Mouse (Mus musculus) MN1 (cell line): ENCODE results near the gene Thtpa.

Source experiments
- DNase-seq: peaks from one replicate; pipeline ENCODE4 v3.0.0-alpha.2; 2016; ENCODE audit warnings: low spot score

Gene Thtpa

DNA sequence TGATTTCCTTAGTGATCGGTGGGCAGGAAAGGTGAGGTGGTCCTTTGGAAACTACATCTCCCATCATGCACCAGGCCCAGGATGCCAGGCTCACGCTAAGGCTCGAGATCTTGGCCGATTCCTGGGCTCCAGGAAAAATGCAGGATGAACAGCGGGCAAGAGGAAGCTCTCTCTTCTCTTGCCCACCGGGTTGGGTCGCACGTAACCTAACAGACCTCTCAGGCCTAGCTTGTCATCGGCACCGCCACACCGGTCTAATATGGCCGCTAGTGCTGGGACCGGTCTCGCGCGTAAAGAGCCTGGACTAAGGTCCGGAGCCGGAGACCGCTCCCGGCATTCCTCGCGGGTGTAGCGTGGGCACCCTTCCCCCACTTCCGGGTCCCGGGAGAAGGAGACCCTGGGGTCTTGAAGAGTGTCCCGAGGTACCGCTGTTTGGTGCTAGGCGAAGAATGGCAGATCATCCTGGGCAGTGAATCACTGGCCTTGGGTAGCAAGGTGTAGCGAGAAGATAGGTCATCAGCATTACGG is at the start of gene Thtpa:
Gene Thtpa (plus strand): TSS at position 81 of the 528 bp plus-strand sequence.
- DNase-seq = peak; percentile 79

DNA sequence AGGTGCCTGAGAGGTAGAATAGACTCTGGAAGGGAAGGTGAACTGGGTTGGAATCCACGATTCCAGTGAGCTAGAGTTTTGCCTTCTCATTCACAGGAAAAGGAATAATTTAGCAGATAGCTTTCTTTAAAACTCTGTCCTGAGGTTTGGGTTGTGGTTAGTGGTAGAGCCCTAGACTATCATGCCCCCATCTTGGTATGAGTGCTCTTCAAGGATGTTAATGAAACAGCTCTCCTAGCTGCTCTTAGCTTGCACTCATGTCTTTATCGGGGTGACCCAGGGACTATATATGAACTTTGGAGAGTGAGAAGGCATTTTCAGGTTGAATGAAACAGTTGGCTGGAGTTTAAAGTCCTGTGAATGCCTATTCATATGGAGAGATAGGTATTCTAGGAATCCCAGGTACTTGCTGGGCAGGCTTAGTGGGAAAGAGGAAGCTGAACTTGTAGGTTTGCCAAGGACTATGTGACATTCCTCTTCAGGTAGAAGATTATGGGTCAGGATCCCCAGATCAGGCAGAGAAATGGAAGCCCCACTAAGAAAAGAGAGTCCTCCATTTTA is 46.5 kb upstream of the Thtpa start:
- DNase-seq = no peak

GRCm38 (mm10) chr14:55052496-55052895 is 42.1 kb upstream of the Thtpa start:
- DNase-seq = peak; percentile 83

DNA sequence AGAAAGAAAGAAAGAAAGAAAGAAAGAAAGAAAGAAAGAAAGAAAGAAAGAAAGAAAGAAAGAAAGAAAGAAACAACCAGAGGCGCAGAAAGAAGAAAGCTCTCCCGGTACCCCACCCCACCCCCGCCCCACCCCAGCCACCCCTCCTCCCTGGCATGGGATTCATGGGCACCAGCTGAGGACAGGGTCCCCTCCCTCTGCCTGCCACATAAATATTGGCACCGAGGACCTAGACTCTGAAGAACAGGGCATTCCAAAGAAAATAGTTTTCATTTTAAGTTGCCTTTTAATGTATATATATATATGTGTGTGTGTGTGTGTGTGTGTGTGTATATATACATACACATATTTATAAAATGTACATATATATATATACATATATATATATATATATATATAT is 41.5 kb upstream of the Thtpa start:
- no peak for DNase-seq

- DNase-seq = peak; percentile 84
These were observed 40.8 kb upstream of the Thtpa start for GRCm38 (mm10) chr14:55053708-55054190.

DNA sequence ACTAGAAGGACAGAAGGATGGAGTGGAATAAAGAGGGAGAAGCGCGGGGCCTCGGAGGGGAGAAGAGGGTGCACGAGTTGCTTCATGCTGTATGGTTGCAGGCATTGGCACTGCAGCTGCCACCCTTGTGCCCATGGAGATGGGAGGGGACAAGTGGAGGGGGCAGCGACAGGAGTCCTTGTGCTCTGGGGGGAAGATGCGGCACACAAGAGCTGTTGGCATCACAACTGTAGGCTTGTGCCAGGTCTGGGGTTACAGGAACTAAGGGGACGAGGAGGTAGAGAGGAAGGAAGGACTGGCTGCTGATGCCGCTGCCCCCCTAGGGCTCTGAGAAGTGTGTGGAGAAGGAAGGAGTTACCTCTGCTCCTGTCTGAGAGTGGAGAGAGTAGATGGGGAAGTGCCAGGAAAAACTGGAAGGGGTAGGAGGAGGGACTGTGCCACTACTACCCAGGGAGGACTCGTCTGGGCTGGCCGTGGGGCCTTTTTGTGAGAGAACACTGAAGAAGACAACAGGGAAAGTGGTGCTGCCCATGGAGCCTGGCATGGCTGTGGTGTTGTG is 40.3 kb upstream of the Thtpa start:
- peak; percentile 34 for DNase-seq

DNA sequence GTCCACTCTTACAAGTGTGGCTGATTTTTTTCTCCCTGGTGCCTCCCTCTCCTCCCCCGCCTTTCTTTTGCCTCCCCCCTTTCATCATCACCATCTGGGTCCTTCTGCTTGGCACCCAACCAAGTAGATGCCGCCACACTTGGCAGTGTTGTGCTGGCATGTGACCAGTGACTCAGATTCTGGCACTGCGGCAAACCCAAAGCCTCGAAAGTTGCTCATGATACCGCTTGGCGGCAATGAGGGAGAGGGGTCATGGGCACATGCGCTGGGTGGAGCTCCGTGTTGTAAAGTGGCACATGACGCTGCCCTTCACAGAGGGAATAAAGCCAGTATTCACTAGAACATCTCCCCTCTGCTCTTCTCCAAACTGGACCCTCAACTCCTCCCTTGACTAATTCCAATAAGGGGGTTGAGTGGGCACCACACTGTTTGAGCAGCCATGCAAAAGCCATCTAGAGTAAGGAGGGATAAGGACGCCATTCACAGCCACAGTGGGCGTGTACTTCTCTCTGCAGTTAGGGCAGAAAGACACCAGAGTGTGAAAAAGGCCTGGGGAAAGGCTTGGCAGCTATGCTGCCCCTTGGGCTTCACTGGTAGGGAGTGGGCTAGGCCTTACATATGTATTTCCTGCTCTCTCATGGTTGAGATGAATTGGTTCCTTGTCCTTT is 39.3 kb upstream of the Thtpa start:
- DNase-seq = peak; percentile 95

DNA sequence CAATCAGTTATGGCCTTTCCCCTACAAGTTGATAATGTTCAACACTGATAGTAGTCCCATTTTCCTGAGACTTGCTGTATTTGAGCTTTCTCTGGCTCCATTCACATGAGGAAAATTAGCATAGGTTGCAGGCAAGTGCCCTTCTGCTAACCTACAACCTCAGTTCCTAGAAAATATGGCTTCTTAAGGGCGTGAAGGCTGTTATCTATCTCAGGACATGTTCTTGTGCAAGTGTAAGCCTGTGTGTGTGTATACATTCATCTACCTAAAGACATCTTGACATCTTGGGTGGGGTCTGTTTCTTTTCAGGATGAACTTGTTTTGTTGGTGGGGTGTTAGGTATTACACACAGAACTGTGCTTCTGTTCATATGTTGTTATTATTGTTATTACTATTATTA is 35.6 kb upstream of the Thtpa start:
- DNase-seq = no peak

DNA sequence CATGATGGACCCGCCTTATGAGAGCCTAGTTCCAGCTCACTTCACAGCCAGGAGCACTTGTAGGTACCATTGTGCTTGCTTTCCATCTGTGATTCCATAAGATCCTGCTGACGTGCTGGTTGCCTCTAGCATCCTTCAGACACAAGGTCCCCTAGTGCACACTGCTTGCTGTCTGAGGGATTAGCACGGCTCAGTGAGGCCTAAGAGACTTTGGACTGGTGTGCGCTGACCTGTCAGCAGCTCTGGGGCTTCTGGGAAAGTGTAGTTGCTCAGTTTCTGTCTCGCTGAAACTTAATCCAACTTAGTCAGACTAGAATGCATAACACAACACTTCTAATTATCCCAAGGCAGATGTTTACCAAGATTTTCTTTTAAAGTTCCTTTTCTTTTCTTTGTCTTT is 34.7 kb upstream of the Thtpa start:
- DNase-seq = no peak

- DNase-seq = no peak
These were observed 32.7 kb upstream of the Thtpa start for GRCm38 (mm10) chr14:55061845-55062244.

DNA sequence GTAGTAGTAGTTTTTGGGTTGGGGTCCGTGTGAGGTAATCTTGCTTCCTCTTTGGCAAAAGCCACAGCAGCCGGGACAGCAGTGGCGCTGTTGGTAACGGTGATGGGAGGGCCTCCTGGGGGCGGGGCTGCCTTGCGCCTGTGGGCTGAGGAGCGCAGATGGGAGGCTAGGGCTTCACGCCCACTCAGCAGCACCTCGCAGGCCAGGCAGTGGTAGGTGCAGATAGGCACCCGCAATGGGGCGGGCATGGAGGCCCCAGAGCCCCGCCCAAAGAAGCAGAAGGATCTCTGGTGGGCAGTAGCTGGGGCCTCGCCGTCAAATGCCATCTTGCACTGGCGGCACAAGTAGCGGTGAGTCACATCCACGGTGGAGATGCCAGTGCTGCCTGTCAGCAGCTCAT is 32.0 kb upstream of the Thtpa start:
- DNase-seq = peak; percentile 62

- no peak for DNase-seq
These were observed 31.5 kb upstream of the Thtpa start for GRCm38 (mm10) chr14:55063117-55063516.

DNA sequence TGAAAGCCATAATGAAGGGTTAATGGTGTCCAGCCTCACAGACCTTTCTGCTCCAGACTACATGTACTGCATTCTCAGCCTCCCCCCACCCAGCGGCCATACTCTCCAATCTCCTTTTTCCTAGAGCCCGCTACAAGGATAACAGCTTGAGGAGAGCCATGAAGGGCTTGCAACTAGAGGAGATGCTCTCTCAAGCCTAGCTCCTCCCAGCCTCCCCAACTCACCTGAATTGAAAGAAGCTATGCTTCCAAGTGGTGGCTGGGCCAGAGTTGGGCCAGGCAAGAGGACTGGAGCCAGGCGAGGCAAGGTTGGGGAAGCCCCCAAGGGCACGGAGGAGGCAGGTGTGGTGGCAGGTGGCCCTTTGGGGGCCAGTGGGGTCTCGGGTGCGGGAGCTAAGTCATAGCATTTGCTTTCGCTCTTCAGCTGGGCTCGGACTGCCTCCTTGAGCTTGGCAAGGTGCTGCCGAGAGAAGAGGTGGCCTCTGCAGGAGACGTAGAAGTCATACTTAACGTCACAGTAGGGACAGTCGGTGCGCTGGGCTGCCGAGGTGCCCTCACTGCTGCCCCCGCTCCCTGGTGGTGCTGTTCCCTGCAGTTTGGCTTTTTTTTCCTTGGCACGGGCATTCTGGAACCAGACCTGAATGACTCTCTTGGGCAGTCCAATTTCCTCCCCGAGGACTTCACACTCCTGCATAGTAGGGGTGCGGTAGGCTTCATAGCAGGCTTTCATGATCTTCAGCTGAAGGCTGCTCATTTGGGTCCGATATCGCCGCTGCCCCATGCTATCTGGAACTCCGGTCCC is 30.8 kb upstream of the Thtpa start:
- no peak for DNase-seq

DNA sequence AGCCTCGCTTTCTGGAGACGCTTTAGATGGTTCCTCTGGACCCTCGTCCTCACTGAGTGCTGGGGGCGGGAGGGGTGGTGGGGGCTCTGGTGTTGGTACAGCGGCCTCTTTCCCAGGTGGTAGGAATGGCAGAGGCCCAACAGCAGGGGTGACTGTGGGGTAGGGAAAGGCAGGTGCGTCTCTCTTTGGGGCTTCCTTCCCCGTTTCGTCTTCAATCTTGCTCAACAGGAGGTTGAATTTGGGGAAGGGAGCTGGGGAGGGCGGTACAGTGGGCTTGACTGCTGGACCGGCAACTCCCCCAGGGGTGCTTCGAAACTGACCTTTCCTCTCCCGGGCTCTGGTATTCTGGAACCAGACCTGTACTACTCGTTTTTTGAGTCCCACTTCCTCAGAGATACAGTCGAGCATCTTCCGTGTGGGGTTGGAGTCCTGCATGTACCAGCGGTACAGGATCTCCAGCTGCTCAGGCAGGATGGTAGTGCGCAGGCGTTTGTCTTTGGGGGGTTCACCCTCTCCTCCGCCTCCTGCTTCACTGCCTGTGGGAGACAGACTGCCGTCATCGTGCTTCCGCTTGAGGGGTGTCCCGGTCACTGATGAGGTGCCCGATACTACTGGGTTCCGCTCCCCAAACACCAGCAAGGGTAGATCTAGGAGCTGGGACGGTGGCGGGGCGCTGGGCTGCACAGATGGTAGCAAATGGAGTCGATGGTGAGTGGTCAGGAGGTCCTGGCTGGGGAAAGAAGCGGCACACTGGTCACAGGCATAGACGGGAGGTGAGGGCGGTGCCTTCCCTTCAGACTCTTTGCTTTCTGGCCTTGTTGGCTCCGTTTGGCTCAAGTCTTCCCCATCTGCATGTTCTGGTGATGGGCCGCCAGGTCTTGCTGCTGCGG is 29.9 kb upstream of the Thtpa start:
- no peak for DNase-seq

GRCm38 (mm10) chr14:55065391-55065790 is 29.2 kb upstream of the Thtpa start:
- DNase-seq = no peak

DNA sequence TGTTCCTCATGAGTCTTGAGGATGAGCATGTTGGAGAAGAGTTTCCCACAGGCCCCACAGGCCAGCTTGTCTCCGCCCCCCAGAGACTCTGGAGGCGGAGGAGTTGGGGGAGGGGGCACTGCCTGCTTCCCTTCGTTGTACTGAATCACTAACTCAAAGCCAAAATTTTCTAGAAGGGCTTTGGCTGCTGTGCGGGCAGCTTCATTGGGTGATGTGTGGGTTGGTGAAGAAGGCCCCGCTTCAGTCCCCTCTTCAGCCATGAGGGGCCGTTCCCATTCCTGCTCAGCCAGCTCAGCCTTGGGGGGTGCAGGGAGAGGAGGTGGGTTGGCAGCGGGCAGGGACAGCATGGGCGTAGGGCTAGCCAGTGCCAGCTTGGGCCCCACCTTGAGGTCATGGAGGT is 28.5 kb upstream of the Thtpa start:
- DNase-seq = no peak

DNA sequence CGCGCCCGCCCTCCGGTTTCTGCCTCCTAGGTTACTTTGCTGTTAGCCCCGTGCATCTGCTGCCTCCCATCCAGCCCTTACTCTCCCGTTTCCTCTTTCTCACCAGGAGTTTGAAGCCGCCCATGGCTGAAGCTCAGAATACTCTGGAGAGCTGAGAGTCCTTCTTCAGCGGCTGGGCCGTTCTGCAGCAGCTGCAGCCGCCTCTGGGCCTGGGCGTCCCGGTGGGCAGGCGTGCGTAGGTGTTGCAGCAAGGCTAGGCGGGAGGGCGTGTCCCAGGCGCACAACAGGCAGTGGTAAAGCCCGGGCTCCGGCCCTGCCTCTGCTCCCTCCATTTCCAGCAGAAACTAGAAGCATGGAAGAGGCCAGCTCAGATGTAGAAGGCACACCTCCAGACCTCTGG is 22.8 kb upstream of the Thtpa start:
- DNase-seq = no peak

DNA sequence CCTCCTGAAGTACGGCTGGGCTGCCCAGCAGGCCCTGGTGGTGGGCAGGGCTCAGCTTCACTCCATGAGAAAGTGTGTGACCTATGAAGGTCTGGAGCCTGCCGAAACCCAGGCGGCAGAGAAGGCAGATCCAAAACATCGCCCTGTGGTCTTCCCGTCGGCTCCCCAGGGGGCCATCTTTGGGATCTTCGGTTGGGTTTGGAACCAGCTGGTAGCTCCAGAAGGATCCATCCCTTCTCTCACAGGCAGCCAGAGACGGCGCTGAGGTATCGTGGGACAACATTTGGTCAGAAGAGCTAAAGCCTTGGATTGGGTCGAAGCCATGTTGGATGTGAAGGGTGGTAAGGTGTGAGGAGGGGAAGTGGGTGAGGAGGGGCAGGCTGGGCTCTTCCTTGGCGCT is 20.2 kb upstream of the Thtpa start:
- no peak for DNase-seq

GRCm38 (mm10) chr14:55076224-55076623 is 18.4 kb upstream of the Thtpa start:
- DNase-seq = no peak

DNA sequence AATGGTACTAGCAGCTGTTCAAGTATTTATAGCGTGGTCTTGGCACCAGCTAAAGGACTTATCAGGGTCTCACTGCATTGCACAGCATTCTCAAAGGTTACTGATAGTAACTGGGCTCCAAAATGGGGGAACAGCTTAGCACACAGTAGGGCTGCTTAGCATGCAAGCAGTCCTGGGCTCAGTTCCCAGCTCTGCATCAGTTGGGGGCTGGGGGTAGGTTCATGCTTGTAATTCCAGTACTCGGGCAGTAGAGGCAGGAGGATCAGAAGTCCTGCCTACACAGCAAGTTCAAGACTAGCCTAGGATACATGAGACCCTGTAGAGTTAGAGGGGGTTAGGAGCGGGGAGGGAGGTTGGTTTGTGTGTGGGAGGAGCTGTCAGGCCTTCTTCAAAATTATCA is 17.6 kb upstream of the Thtpa start:
- DNase-seq = no peak
